Mouse (Mus musculus): ENCODE data around the gene Plce1. TPM values are rescaled to one million over a fixed set of nuclear protein-coding genes. Genes with fewer than 3 reads are reported as not detected.

The Plce1 gene
- polyA plus RNA-seq, 1 experiment: not detected

DNA sequence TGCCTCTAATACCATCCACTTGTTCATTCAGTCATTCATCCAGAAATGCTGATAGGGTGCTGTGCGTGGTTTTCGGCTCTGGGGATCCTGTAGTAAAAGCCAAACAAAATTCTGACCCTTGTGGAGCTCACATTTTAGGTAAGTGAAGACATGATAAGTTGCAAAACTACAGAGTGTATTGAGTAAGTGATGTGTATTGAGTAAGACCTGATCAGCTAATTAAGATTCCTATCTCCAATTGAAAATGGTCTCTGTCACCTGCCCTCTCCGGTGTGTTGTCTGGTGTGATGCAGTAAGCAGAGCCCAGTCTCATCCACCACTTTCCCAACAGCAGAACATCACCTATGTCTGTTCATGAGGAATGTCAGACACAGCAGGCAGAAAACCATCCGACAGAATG lies 198.6 kb downstream of the Plce1 start:
- no peaks in the 10 kb centered on the region for H3K27me3 ChIP-seq (ENCODE audit: control insufficient read depth)
- TF ChIP-seq TAL1 (IDR thresholded peaks at IDR 0.05; ENCODE audit: low read length) (no peak), GATA1 (IDR thresholded peaks at IDR 0.05; ENCODE audit: low read length) (no peak)
- H3K4me3 ChIP-seq (replicated peaks): no peak overlapping the region
- H3K4me1 ChIP-seq (ENCODE audit: control insufficient read depth): no peaks in the 10 kb centered on the region
- H3K9me3 ChIP-seq (ENCODE audit: control insufficient read depth, low read length): no peaks in the 10 kb centered on the region
- H3K36me3 ChIP-seq (ENCODE audit: control insufficient read depth): no peaks in the 10 kb centered on the region

DNA sequence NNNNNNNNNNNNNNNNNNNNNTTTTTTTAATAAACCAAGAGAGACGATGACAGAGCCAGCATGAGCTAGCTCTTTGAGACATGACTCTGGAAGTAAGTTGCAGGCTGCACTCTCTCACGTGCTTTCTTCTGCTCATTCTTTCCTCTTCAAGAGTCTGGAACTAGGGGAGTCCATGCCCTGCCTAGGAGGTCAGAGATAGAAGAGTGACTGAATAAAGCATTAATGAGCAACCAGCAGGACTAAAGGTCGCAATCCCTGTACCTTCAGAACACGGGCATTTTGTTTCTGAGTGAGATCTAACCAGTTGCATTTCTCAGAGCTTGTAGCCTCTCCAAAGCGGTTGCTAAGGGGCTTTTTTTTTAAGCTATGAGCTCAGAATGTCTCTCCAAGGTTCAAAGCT lies 206.4 kb downstream of the Plce1 start:
- Histone ChIP-seq H3K36me3 (ENCODE audit: control insufficient read depth) (no peaks in the 10 kb centered on the region), H3K9me3 (ENCODE audit: control insufficient read depth, low read length) (no peaks in the 10 kb centered on the region), H3K4me3 (replicated peaks) (no peak overlapping the region), H3K27me3 (ENCODE audit: control insufficient read depth) (no peaks in the 10 kb centered on the region), H3K4me1 (ENCODE audit: control insufficient read depth) (no peaks in the 10 kb centered on the region)
- TF ChIP-seq GATA1 (IDR thresholded peaks at IDR 0.05; ENCODE audit: low read length): no peak
- no peak for TF ChIP-seq TAL1 (IDR thresholded peaks at IDR 0.05; ENCODE audit: low read length)

DNA sequence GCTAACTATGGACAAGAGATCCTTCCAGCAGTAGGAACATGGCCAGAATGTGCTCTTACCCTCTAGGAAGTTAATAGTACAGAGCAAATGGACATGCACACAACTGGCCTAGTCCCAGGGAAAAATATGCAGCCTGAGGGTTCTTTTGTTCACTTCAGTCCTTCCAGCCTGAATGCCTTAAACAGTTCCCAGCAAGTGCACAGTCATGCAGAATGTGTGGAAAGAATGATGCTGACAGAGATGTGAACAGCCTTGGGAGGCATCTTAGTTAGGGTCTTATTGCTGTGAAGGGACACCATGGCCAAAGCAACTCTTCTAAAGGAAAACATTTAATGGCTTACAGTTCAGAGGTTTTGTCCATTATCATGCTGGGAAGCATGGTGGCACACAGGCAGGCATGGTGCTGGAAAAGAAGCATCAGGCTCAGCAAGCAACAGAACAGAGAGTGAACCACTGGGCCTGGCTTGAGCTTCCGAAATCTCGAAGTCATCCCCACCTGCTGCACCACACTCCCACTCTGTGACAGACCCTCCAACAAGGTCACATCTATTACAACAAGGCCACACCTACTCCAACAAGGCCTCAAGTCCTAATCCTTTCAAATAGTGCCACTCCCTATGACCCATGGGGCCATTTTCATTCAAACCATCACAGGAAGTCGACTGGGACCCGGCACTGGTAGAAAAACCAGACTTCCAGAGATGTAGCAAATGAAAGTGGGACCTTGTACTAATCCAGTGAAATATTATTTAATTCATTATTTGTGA lies 208.0 kb downstream of the Plce1 start:
- H3K36me3 ChIP-seq (ENCODE audit: control insufficient read depth): no peaks in the 10 kb centered on the region
- TF ChIP-seq TAL1 (IDR thresholded peaks at IDR 0.05; ENCODE audit: low read length) (no peak), GATA1 (IDR thresholded peaks at IDR 0.05; ENCODE audit: low read length) (no peak)

DNA sequence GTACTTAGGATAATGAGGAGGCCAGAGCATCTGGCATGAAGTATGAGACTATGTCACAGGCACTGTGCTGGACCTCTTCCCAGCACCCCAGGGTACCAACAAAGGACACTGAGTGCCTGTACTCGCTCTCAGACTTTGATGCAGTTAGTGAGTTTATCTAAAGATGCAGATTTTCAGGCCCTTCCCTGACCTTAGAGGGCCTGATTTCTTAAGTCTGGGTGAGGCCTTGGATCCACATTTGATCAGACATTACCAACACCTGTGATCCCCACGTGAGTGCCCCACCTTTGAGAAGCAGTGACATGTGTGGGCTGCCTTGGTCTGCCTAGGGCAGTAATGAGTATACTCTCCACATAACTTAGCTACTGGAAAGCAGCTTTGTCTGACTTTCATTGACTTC lies 209.4 kb downstream of the Plce1 start:
- no peaks in the 10 kb centered on the region for H3K27me3 ChIP-seq (ENCODE audit: control insufficient read depth)
- H3K4me1 ChIP-seq (ENCODE audit: control insufficient read depth): no peaks in the 10 kb centered on the region
- no peaks in the 10 kb centered on the region for H3K9me3 ChIP-seq (ENCODE audit: control insufficient read depth, low read length)
- H3K4me3 ChIP-seq (replicated peaks): no peak overlapping the region
- H3K36me3 ChIP-seq (ENCODE audit: control insufficient read depth): no peaks in the 10 kb centered on the region
- TF ChIP-seq GATA1 (IDR thresholded peaks at IDR 0.05; ENCODE audit: low read length) (no peak), TAL1 (IDR thresholded peaks at IDR 0.05; ENCODE audit: low read length) (no peak)

More for the DNA sequence above, 208.0 kb downstream of the Plce1 start:
- Histone ChIP-seq H3K4me1 (ENCODE audit: control insufficient read depth) (no peaks in the 10 kb centered on the region), H3K4me3 (replicated peaks) (no peak overlapping the region), H3K9me3 (ENCODE audit: control insufficient read depth, low read length) (no peaks in the 10 kb centered on the region), H3K27me3 (ENCODE audit: control insufficient read depth) (no peaks in the 10 kb centered on the region)

DNA sequence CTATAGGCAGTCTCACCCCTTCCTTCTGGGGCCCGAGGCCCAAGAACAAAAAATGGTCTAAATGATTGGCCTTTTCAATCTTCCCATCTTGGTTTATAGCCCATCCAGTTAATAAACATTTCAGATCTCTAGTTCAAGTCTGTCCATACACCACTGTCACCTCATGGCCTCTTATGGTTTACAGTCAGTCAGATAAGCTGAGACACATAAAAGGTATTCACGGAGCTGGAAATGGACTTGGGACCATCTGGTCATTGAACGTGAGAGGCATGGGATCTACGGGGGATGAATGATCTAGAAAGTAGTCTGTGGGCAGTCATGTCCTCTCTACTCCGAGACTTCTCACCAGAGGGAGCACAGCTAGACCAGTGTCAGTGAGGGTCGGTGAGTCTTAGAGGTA lies 210.6 kb downstream of the Plce1 start:
- no peak for TF ChIP-seq GATA1 (IDR thresholded peaks at IDR 0.05; ENCODE audit: low read length)
- no peak for TF ChIP-seq TAL1 (IDR thresholded peaks at IDR 0.05; ENCODE audit: low read length)

DNA sequence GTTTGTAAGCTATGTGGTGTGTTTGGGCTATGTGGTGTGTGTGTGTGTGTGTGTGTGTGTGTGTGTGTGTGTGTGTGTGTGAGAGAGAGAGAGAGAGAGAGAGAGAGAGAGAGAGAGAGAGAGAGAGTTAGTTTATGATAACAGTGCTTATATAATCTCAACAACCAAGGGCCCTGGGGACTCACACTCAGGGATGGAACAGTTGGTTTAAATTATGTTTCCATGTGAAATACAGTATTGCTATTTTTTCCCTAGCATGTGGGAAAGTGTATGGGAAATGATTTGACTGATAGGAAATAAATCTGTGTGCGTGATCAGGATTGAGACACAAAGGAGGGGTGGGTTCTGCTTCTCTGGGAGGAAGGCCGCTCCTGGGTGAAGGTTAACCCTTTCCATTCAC lies 212.4 kb downstream of the Plce1 start:
- Histone ChIP-seq H3K36me3 (ENCODE audit: control insufficient read depth) (no peaks in the 10 kb centered on the region), H3K4me1 (ENCODE audit: control insufficient read depth) (no peaks in the 10 kb centered on the region), H3K4me3 (replicated peaks) (no peak overlapping the region), H3K27me3 (ENCODE audit: control insufficient read depth) (no peaks in the 10 kb centered on the region), H3K9me3 (ENCODE audit: control insufficient read depth, low read length) (no peaks in the 10 kb centered on the region)
- TF ChIP-seq TAL1 (IDR thresholded peaks at IDR 0.05; ENCODE audit: low read length): no peak
- no peak for TF ChIP-seq GATA1 (IDR thresholded peaks at IDR 0.05; ENCODE audit: low read length)

More for the DNA sequence above, 210.6 kb downstream of the Plce1 start:
- Histone ChIP-seq H3K4me1 (ENCODE audit: control insufficient read depth) (no peaks in the 10 kb centered on the region), H3K27me3 (ENCODE audit: control insufficient read depth) (no peaks in the 10 kb centered on the region), H3K9me3 (ENCODE audit: control insufficient read depth, low read length) (no peaks in the 10 kb centered on the region), H3K36me3 (ENCODE audit: control insufficient read depth) (no peaks in the 10 kb centered on the region), H3K4me3 (replicated peaks) (no peak overlapping the region)

DNA sequence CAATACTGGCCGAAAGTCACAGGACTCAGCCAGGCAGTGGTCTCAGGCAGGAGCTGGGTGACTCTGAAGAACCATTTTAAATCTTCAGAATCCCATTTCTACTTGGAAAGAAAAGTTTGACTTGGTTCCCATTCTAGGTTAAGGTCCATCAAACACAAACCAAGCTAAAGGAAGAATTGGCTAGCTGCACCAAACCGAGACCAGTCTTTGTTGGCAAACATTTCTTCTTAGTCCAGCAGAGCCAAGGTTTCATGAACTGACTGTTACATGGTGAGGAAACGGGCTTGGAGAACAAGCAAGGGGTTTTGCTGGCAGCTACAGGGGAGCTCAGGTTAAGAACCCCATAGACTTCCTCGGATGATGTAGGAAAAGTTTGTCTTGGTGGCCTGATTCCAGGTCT lies 212.9 kb downstream of the Plce1 start:
- Histone ChIP-seq H3K9me3 (ENCODE audit: control insufficient read depth, low read length) (no peaks in the 10 kb centered on the region), H3K36me3 (ENCODE audit: control insufficient read depth) (no peaks in the 10 kb centered on the region), H3K4me3 (replicated peaks) (no peak overlapping the region), H3K27me3 (ENCODE audit: control insufficient read depth) (no peaks in the 10 kb centered on the region), H3K4me1 (ENCODE audit: control insufficient read depth) (no peaks in the 10 kb centered on the region)
- TF ChIP-seq TAL1 (IDR thresholded peaks at IDR 0.05; ENCODE audit: low read length) (no peak), GATA1 (IDR thresholded peaks at IDR 0.05; ENCODE audit: low read length) (no peak)

DNA sequence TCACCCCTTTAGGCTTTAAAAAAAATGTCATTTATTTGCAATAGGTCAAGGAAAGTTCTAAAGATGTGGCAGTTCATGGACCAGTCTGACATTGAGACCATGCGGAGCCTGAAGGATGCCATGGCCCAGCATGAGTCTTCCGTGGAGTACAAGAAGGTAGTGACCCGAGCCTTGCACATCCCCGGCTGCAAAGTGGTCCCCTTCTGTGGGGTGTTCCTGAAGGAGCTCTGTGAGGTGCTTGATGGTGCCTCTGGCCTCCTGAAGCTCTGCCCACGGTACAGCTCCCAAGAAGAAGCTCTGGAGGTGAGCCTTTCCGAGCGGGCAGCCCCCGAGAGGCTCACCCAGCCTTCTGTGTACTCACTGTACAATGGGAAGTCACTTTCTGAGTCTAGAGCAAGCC lies 220.9 kb downstream of the Plce1 start:
- Histone ChIP-seq H3K27me3 (ENCODE audit: control insufficient read depth) (no peaks in the 10 kb centered on the region), H3K4me1 (ENCODE audit: control insufficient read depth) (no peaks in the 10 kb centered on the region), H3K9me3 (ENCODE audit: control insufficient read depth, low read length) (no peaks in the 10 kb centered on the region), H3K4me3 (replicated peaks) (no peak overlapping the region), H3K36me3 (ENCODE audit: control insufficient read depth) (no peaks in the 10 kb centered on the region)
- TF ChIP-seq GATA1 (IDR thresholded peaks at IDR 0.05; ENCODE audit: low read length) (no peak), TAL1 (IDR thresholded peaks at IDR 0.05; ENCODE audit: low read length) (no peak)

DNA sequence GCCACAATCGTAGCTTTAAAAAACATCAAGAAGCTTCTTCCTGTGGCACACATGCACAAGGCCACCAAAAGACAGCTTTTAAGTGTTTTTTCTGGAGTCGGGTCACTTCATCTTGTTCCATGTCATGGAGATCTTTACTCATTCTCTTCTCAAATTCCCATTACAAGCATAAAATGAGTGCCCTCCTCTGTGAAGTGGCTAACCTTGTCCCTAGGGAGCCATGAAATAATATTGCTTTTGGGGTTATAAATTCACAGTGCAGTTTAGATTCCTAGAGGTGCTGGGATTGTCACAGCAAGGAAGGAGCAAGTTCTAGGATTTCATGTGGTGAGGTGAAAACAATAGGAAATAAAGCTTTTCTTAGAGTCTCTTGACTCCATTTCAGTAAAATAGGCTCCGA lies 223.8 kb downstream of the Plce1 start:
- Histone ChIP-seq H3K36me3 (ENCODE audit: control insufficient read depth) (no peaks in the 10 kb centered on the region), H3K9me3 (ENCODE audit: control insufficient read depth, low read length) (no peaks in the 10 kb centered on the region), H3K27me3 (ENCODE audit: control insufficient read depth) (no peaks in the 10 kb centered on the region), H3K4me1 (ENCODE audit: control insufficient read depth) (no peaks in the 10 kb centered on the region), H3K4me3 (replicated peaks) (no peak overlapping the region)
- TF ChIP-seq GATA1 (IDR thresholded peaks at IDR 0.05; ENCODE audit: low read length) (no peak), TAL1 (IDR thresholded peaks at IDR 0.05; ENCODE audit: low read length) (no peak)

DNA sequence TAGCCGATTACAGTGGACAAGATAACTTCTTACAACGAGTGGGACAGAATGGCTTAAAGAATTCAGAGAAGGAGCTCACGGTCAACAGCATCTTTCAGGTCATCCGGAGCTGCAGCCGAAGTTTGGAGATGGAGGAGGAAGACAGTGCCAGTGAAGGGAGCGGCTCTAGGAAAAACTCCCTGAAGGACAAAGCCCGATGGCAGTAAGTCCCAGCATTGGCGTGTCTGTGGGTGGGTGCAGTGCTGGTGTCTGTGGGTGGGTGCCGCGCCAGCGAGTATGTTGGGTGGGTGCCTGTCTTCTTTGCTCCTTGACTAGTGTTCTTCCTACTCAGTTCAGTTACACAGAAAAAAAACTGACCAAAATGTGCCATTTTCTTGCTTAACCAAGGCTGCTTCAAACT lies 224.3 kb downstream of the Plce1 start:
- no peaks in the 10 kb centered on the region for H3K36me3 ChIP-seq (ENCODE audit: control insufficient read depth)
- TF ChIP-seq TAL1 (IDR thresholded peaks at IDR 0.05; ENCODE audit: low read length) (no peak), GATA1 (IDR thresholded peaks at IDR 0.05; ENCODE audit: low read length) (no peak)
- H3K9me3 ChIP-seq (ENCODE audit: control insufficient read depth, low read length): no peaks in the 10 kb centered on the region
- H3K27me3 ChIP-seq (ENCODE audit: control insufficient read depth): no peaks in the 10 kb centered on the region
- no peak overlapping the region for H3K4me3 ChIP-seq (replicated peaks)
- no peaks in the 10 kb centered on the region for H3K4me1 ChIP-seq (ENCODE audit: control insufficient read depth)
